Mouse (Mus musculus) liver, embryonic 16.5 days (tissue): ENCODE measurements around the gene Ccdc187. TPM values are rescaled to one million over a fixed set of nuclear protein-coding genes. Genes with fewer than 3 reads are reported as not detected.

Experiments used
- ATAC-seq: fragments of 200-750 bp; cut with Nextera tagmentation; 2 replicates; pipeline ENCODE4 v1.8.0; 2017; ENCODE audit warnings: low read depth, mild to moderate bottlenecking, moderate number of reproducible peaks, moderate library complexity
- H3K27ac ChIP-seq: fragments of 300-500 bp; sonication (generic); 2 replicates; pipeline ENCODE4 v1.5.1; 2014; ENCODE audit warnings: mild to moderate bottlenecking, low read length
- H3K27me3 ChIP-seq: fragments of 300-500 bp; sonication (generic); 2 replicates; pipeline ENCODE4 v1.6.1; 2014; ENCODE audit warnings: low read depth, low read length, mixed read lengths; ENCODE audit not compliant: control insufficient read depth, insufficient read depth
- H3K36me3 ChIP-seq: fragments of 300-500 bp; sonication (generic); 2 replicates; pipeline ENCODE4 v1.6.1; 2014; ENCODE audit warnings: mild to moderate bottlenecking; ENCODE audit not compliant: control insufficient read depth, insufficient read depth
- H3K4me1 ChIP-seq: fragments of 300-500 bp; sonication (generic); 2 replicates; pipeline ENCODE4 v1.6.1; 2014; ENCODE audit warnings: low read depth, low read length, mixed read lengths; ENCODE audit not compliant: control insufficient read depth
- H3K4me2 ChIP-seq: fragments of 300-500 bp; sonication (generic); 2 replicates; pipeline ENCODE4 v1.6.1; 2014; ENCODE audit warnings: low read depth, low read length, mixed read lengths
- H3K4me3 ChIP-seq: fragments of 300-500 bp; sonication (generic); 2 replicates; pipeline ENCODE4 v1.5.1; 2014; ENCODE audit warnings: low read depth, mild to moderate bottlenecking, low read length
- H3K9ac ChIP-seq: fragments of 300-500 bp; sonication (generic); 2 replicates; pipeline ENCODE4 v1.6.1; 2014; ENCODE audit warnings: low read depth, low read length
- H3K9me3 ChIP-seq: fragments of 300-500 bp; sonication (generic); replicated peaks from 2 replicates; pipeline ENCODE4 v1.6.1; 2016; ENCODE audit warnings: low read length; ENCODE audit not compliant: control insufficient read depth
- WGBS: fragments of 180-500 bp; shearing (Covaris S2); extraction: QIAGEN DNeasy Blood & Tissue Kit; methylation state at CpG from one replicate; pipeline ENCODE4 v1.1.7; 2014; ENCODE audit not compliant: insufficient replicate concordance; 5-methylcytosine and 5-hydroxymethylcytosine counted together
- polyA plus RNA-seq: library from polyadenylated mRNA; unstranded; fragments of >200 nt; fragmentation: Nextera tagmentation; extraction: Ambion mirVana; gene quantifications from 2 replicates; pipeline ENCODE4 v1.2.1, GENCODE M21; 2015

The Ccdc187 gene
- polyA plus RNA-seq, 1 experiment from 2014 or later, result 0.05 TPM

- ATAC-seq, result no peak
- no peak overlapping the region for H3K4me2 ChIP-seq
- 44% methylated on average over 3 of the region's 3 CpGs for WGBS
Measured at GRCm38 (mm10) chr2:26268216-26268615, 26.1 kb downstream of the Ccdc187 start.

GRCm38 (mm10) chr2:26266066-26266742 is 28.2 kb downstream of the Ccdc187 start:
- H3K4me1 ChIP-seq, result no peaks in the 10 kb centered on the region
- no peak overlapping the region for H3K27ac ChIP-seq
- 59% methylated on average over 10 of the region's 10 CpGs for WGBS
- H3K27me3 ChIP-seq, result no peaks in the 10 kb centered on the region
- no peaks in the 10 kb centered on the region for H3K9me3 ChIP-seq
- no peak overlapping the region for H3K4me3 ChIP-seq
- no peaks in the 10 kb centered on the region for H3K36me3 ChIP-seq
- no peak for ATAC-seq
- H3K9ac ChIP-seq, result no peak overlapping the region
- H3K4me2 ChIP-seq, result no peak overlapping the region

More at GRCm38 (mm10) chr2:26268216-26268615, 26.1 kb downstream of the Ccdc187 start:
- Histone ChIP-seq H3K4me1 (no peaks in the 10 kb centered on the region), H3K4me3 (no peak overlapping the region), H3K9me3 (no peaks in the 10 kb centered on the region), H3K27me3 (no peaks in the 10 kb centered on the region), H3K9ac (no peak overlapping the region), H3K27ac (no peak overlapping the region), H3K36me3 (no peaks in the 10 kb centered on the region)

GRCm38 (mm10) chr2:26265095-26265494 is 29.3 kb downstream of the Ccdc187 start:
- 47% methylated on average over 2 of the region's 2 CpGs for WGBS
- Histone ChIP-seq H3K27me3 (no peaks in the 10 kb centered on the region), H3K4me3 (no peak overlapping the region), H3K36me3 (no peaks in the 10 kb centered on the region), H3K4me2 (no peak overlapping the region), H3K9ac (no peak overlapping the region), H3K4me1 (no peaks in the 10 kb centered on the region), H3K9me3 (no peaks in the 10 kb centered on the region), H3K27ac (no peak overlapping the region)
- ATAC-seq, result no peak

- Histone ChIP-seq H3K27me3 (no peaks in the 10 kb centered on the region), H3K36me3 (no peaks in the 10 kb centered on the region), H3K4me2 (no peak overlapping the region), H3K9ac (no peak overlapping the region), H3K9me3 (no peaks in the 10 kb centered on the region), H3K4me1 (no peaks in the 10 kb centered on the region), H3K27ac (no peak overlapping the region), H3K4me3 (no peak overlapping the region)
- WGBS, result 37% methylated on average over 4 of the region's 4 CpGs
- ATAC-seq, result no peak
Measured at GRCm38 (mm10) chr2:26264646-26265045, 29.7 kb downstream of the Ccdc187 start.

GRCm38 (mm10) chr2:26257315-26258096 is 36.9 kb downstream of the Ccdc187 start:
- no peak overlapping the region for H3K4me3 ChIP-seq
- no peak overlapping the region for H3K4me2 ChIP-seq
- H3K9ac ChIP-seq, result no peak overlapping the region
- 65% methylated on average over 16 of the region's 16 CpGs for WGBS
- H3K36me3 ChIP-seq, result no peaks in the 10 kb centered on the region
- H3K4me1 ChIP-seq, result no peaks in the 10 kb centered on the region
- ATAC-seq, result no peak
- H3K9me3 ChIP-seq, result no peaks in the 10 kb centered on the region
- no peaks in the 10 kb centered on the region for H3K27me3 ChIP-seq
- H3K27ac ChIP-seq, result no peak overlapping the region

GRCm38 (mm10) chr2:26254816-26255215 is 39.5 kb downstream of the Ccdc187 start:
- H3K9me3 ChIP-seq, result no peaks in the 10 kb centered on the region
- no peak overlapping the region for H3K4me2 ChIP-seq
- WGBS, result 50% methylated on average over 4 of the region's 4 CpGs
- ATAC-seq, result no peak
- H3K4me3 ChIP-seq, result no peak overlapping the region
- H3K4me1 ChIP-seq, result no peaks in the 10 kb centered on the region
- H3K36me3 ChIP-seq, result no peaks in the 10 kb centered on the region
- no peak overlapping the region for H3K9ac ChIP-seq
- no peak overlapping the region for H3K27ac ChIP-seq
- no peaks in the 10 kb centered on the region for H3K27me3 ChIP-seq

GRCm38 (mm10) chr2:26252514-26253206 is 41.7 kb downstream of the Ccdc187 start:
- H3K27ac ChIP-seq, result no peak overlapping the region
- H3K36me3 ChIP-seq, result no peaks in the 10 kb centered on the region
- H3K9me3 ChIP-seq, result no peaks in the 10 kb centered on the region
- H3K9ac ChIP-seq, result no peak overlapping the region
- 31% methylated on average over 8 of the region's 8 CpGs for WGBS
- no peak overlapping the region for H3K4me3 ChIP-seq
- no peaks in the 10 kb centered on the region for H3K27me3 ChIP-seq
- ATAC-seq, result no peak
- H3K4me1 ChIP-seq, result no peaks in the 10 kb centered on the region
- H3K4me2 ChIP-seq, result no peak overlapping the region

- ATAC-seq, result no peak
- no peaks in the 10 kb centered on the region for H3K4me1 ChIP-seq
- H3K4me2 ChIP-seq, result no peak overlapping the region
- no peaks in the 10 kb centered on the region for H3K9me3 ChIP-seq
- H3K36me3 ChIP-seq, result no peaks in the 10 kb centered on the region
- no peak overlapping the region for H3K4me3 ChIP-seq
- H3K27me3 ChIP-seq, result no peaks in the 10 kb centered on the region
- no peak overlapping the region for H3K9ac ChIP-seq
- H3K27ac ChIP-seq, result no peak overlapping the region
- 32% methylated on average over 3 of the region's 3 CpGs for WGBS
Measured at GRCm38 (mm10) chr2:26247531-26247930, 46.8 kb downstream of the Ccdc187 start.

- no peak overlapping the region for H3K27ac ChIP-seq
- no peaks in the 10 kb centered on the region for H3K9me3 ChIP-seq
- no peaks in the 10 kb centered on the region for H3K36me3 ChIP-seq
- H3K4me3 ChIP-seq, result no peak overlapping the region
- no peak for ATAC-seq
- H3K9ac ChIP-seq, result no peak overlapping the region
- 60% methylated on average over 3 of the region's 3 CpGs for WGBS
- H3K4me1 ChIP-seq, result peaks cover 9% of the 10 kb centered on the region
- H3K4me2 ChIP-seq, result no peak overlapping the region
- H3K27me3 ChIP-seq, result no peaks in the 10 kb centered on the region
Measured at GRCm38 (mm10) chr2:26240841-26241240, 53.5 kb downstream of the Ccdc187 start.
